Mouse (Mus musculus) heart, embryonic 15.5 days (tissue): Measurements from ENCODE around the gene Cacna1d. TPM values are rescaled to one million over a fixed set of nuclear protein-coding genes. Genes with fewer than 3 reads are reported as not detected.

Experiments used
- ATAC-seq: fragments of 200-750 bp; cut with Nextera tagmentation; replicated peaks from 2 replicates; pipeline ENCODE4 v1.8.0; 2017; ENCODE audit warnings: low read depth, moderate TSS enrichment; ENCODE audit not compliant: insufficient number of reproducible peaks, insufficient read depth, low FRiP score
- H3K27ac ChIP-seq: fragments of 300-500 bp; sonication (generic); 2 replicates; pipeline ENCODE4 v1.5.1; 2015; ENCODE audit warnings: mild to moderate bottlenecking, inconsistent platforms
- H3K27me3 ChIP-seq: fragments of 300-500 bp; sonication (generic); 2 replicates; pipeline ENCODE4 v1.6.1; 2015; ENCODE audit warnings: inconsistent platforms
- H3K36me3 ChIP-seq: fragments of 300-500 bp; sonication (generic); 2 replicates; pipeline ENCODE4 v1.6.1; 2015; ENCODE audit warnings: mild to moderate bottlenecking, inconsistent platforms
- H3K4me1 ChIP-seq: fragments of 300-500 bp; sonication (generic); replicated peaks from 2 replicates; pipeline ENCODE4 v1.6.1; 2015; ENCODE audit warnings: inconsistent platforms
- H3K4me2 ChIP-seq: fragments of 300-500 bp; sonication (generic); 2 replicates; pipeline ENCODE4 v1.6.1; 2015; ENCODE audit warnings: inconsistent platforms, mild to moderate bottlenecking, moderate library complexity
- H3K4me3 ChIP-seq: fragments of 300-500 bp; sonication (generic); 2 replicates; pipeline ENCODE4 v1.5.1; 2015; ENCODE audit warnings: mild to moderate bottlenecking, inconsistent platforms
- H3K9ac ChIP-seq: fragments of 300-500 bp; sonication (generic); 2 replicates; pipeline ENCODE4 v1.6.1; 2015; ENCODE audit warnings: mild to moderate bottlenecking, inconsistent platforms
- H3K9me3 ChIP-seq: fragments of 300-500 bp; sonication (generic); replicated peaks from 2 replicates; pipeline ENCODE4 v1.6.1; 2016; ENCODE audit warnings: inconsistent platforms
- WGBS: fragments of 180-500 bp; shearing (Covaris S2); methylation state at CpG from one replicate; pipeline ENCODE4 v1.1.7; 2015; ENCODE audit warnings: mixed read lengths; 5-methylcytosine and 5-hydroxymethylcytosine counted together
- polyA plus RNA-seq: library from polyadenylated mRNA; unstranded; fragments of >200 nt; fragmentation: Nextera tagmentation; extraction: Ambion mirVana; gene quantifications from 2 replicates; pipeline ENCODE4 v1.2.1, GENCODE M21; 2015

Gene Cacna1d
- polyA plus RNA-seq, 1 experiment from 2014 or later, result 7.2 TPM

DNA sequence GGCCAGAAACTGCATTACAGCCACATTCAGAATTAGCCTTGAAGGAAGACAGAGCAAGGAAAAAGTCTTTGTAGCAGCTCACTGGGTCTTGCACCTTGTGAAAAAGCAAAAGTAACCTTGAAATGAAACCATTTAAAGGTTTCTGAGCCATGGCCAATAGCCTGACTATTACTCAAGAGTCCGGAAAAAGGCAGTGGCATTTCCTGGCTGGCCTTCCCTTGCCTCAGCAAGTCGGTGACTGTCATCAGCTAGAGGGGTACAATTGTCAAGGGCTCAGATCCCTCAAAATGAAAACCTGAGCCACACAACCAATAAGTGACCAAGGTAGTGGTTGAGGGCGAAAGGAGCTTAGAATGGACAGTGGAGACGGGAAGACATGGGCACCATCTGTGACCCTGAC lies 66.6 kb downstream of the Cacna1d start:
- no peak for ATAC-seq
- H3K9me3 ChIP-seq, result no peaks in the 10 kb centered on the region
- H3K9ac ChIP-seq, result no peak overlapping the region
- WGBS, result 87% methylated on average over 4 of the region's 4 CpGs
- no peak overlapping the region for H3K4me2 ChIP-seq
- H3K4me3 ChIP-seq, result no peak overlapping the region
- H3K36me3 ChIP-seq, result no peaks in the 10 kb centered on the region
- H3K4me1 ChIP-seq, result peaks cover 11% of the 10 kb centered on the region
- no peaks in the 10 kb centered on the region for H3K27me3 ChIP-seq
- no peak overlapping the region for H3K27ac ChIP-seq

GRCm38 (mm10) chr14:30422376-30423140 lies 68.7 kb downstream of the Cacna1d start:
- 79% methylated on average over 7 of the region's 7 CpGs for WGBS
- no peak for ATAC-seq
- no peak overlapping the region for H3K27ac ChIP-seq

GRCm38 (mm10) chr14:30419458-30419857 lies 71.8 kb downstream of the Cacna1d start:
- no peak overlapping the region for H3K9ac ChIP-seq
- H3K9me3 ChIP-seq, result no peaks in the 10 kb centered on the region
- H3K36me3 ChIP-seq, result no peaks in the 10 kb centered on the region
- 0 out of 2 replicates have a peak, but pooled peaks cover 4% of the 10 kb centered on the region for H3K4me1 ChIP-seq
- H3K4me3 ChIP-seq, result no peak overlapping the region
- no peaks in the 10 kb centered on the region for H3K27me3 ChIP-seq
- 47% methylated on average over 7 of the region's 7 CpGs for WGBS
- H3K27ac ChIP-seq, result no peak overlapping the region
- H3K4me2 ChIP-seq, result no peak overlapping the region
- no peak for ATAC-seq

More at GRCm38 (mm10) chr14:30422376-30423140, 68.7 kb downstream of the Cacna1d start:
- Histone ChIP-seq H3K27me3 (no peaks in the 10 kb centered on the region), H3K9me3 (no peaks in the 10 kb centered on the region), H3K36me3 (no peaks in the 10 kb centered on the region), H3K4me3 (no peak overlapping the region), H3K9ac (no peak overlapping the region), H3K4me2 (no peak overlapping the region), H3K4me1 (peaks cover 11% of the 10 kb centered on the region)

- Histone ChIP-seq H3K9me3 (no peaks in the 10 kb centered on the region), H3K9ac (no peak overlapping the region), H3K4me3 (no peak overlapping the region), H3K27ac (no peak overlapping the region), H3K4me1 (0 out of 2 replicates have a peak, but pooled peaks cover 4% of the 10 kb centered on the region), H3K4me2 (no peak overlapping the region), H3K27me3 (no peaks in the 10 kb centered on the region), H3K36me3 (no peaks in the 10 kb centered on the region)
- no peak for ATAC-seq
- WGBS, result 66% methylated on average over 6 of the region's 6 CpGs
Measured at GRCm38 (mm10) chr14:30419046-30419445, 72.2 kb downstream of the Cacna1d start.

DNA sequence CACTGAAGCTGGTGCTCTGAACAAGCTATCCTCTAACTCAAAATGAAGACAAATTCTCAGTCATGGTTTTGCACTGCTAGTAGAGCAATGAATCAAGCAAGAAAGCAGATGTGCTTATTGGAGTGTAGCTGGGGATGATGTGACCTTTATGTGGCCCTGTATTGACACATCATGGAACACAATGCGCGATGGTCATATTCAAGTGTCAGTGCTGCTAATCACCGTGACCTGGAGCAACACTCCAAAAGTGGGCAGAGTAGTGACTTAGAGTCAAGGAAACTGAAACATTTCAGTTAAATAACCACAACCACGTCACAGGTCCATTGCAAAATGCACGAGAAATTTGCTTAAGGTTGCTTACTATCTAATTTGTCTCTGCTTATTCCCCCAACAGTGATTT lies 75.4 kb downstream of the Cacna1d start:
- Histone ChIP-seq H3K9ac (no peak overlapping the region), H3K36me3 (no peaks in the 10 kb centered on the region), H3K4me1 (0 out of 2 replicates have a peak, but pooled peaks cover 4% of the 10 kb centered on the region), H3K4me2 (no peak overlapping the region), H3K9me3 (no peaks in the 10 kb centered on the region), H3K27ac (no peak overlapping the region), H3K27me3 (no peaks in the 10 kb centered on the region), H3K4me3 (no peak overlapping the region)
- ATAC-seq, result no peak
- 87% methylated on average over 5 of the region's 5 CpGs for WGBS

- Histone ChIP-seq H3K27ac (no peak overlapping the region), H3K9me3 (no peaks in the 10 kb centered on the region), H3K36me3 (no peaks in the 10 kb centered on the region), H3K4me2 (no peak overlapping the region), H3K4me1 (peaks cover 9% of the 10 kb centered on the region; the same call in 1 of the 2 replicates), H3K9ac (no peak overlapping the region), H3K4me3 (no peak overlapping the region), H3K27me3 (no peaks in the 10 kb centered on the region)
- WGBS, result 64% methylated on average over 2 of the region's 2 CpGs
- no peak for ATAC-seq
Measured at GRCm38 (mm10) chr14:30414131-30414530, 77.1 kb downstream of the Cacna1d start.

- H3K9ac ChIP-seq, result no peak overlapping the region
- no peaks in the 10 kb centered on the region for H3K27me3 ChIP-seq
- H3K4me3 ChIP-seq, result no peak overlapping the region
- H3K36me3 ChIP-seq, result no peaks in the 10 kb centered on the region
- no peak overlapping the region for H3K4me2 ChIP-seq
- ATAC-seq, result 0 out of 2 replicates have a peak, but pooled peaks have one; percentile 22
- H3K9me3 ChIP-seq, result no peaks in the 10 kb centered on the region
- 34% methylated on average over 4 of the region's 4 CpGs for WGBS
- peak overlapping the region; percentile 40; the same call in 1 of the 2 replicates for H3K27ac ChIP-seq
- H3K4me1 ChIP-seq, result peaks cover 13% of the 10 kb centered on the region
Measured at GRCm38 (mm10) chr14:30409331-30409730, 81.9 kb downstream of the Cacna1d start.

GRCm38 (mm10) chr14:30405456-30406225 lies 85.6 kb downstream of the Cacna1d start:
- H3K4me3 ChIP-seq, result peak overlapping the region; percentile 25
- 26% methylated on average over 8 of the region's 8 CpGs for WGBS
- no peak for ATAC-seq

DNA sequence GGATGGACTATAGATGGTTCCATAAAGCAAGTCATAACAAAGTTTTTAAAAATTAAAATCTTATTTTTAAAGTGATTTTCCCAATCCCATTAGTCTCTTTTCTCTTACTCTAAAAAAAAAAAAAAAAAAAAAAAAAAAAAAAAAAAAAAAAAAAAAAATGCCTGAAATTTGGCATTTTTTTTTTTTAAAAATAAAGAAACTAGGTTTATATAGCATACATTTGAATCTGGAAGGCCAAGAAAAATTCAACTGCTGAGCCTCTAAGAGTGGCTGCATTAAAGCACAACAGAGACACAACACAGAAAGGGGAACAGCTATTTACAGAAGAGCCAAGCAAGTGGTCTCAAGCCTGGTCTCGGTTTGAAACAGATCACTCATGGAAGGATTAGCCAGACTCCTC lies 112.9 kb downstream of the Cacna1d start:
- Histone ChIP-seq H3K9ac (no peak overlapping the region), H3K36me3 (no peaks in the 10 kb centered on the region), H3K4me2 (no peak overlapping the region), H3K9me3 (no peaks in the 10 kb centered on the region), H3K27ac (no peak overlapping the region), H3K4me1 (no peaks in the 10 kb centered on the region), H3K27me3 (no peaks in the 10 kb centered on the region), H3K4me3 (no peak overlapping the region)
- ATAC-seq, result no peak
- 76% methylated on average over 1 of the region's 1 CpGs for WGBS

More at GRCm38 (mm10) chr14:30405456-30406225, 85.6 kb downstream of the Cacna1d start:
- H3K27ac ChIP-seq, result peak overlapping the region; percentile 73
- no peaks in the 10 kb centered on the region for H3K9me3 ChIP-seq
- no peaks in the 10 kb centered on the region for H3K27me3 ChIP-seq
- H3K4me1 ChIP-seq, result peaks cover 13% of the 10 kb centered on the region
- H3K9ac ChIP-seq, result no peak overlapping the region
- H3K36me3 ChIP-seq, result no peaks in the 10 kb centered on the region
- peak overlapping the region; percentile 49 for H3K4me2 ChIP-seq

- Histone ChIP-seq H3K27me3 (no peaks in the 10 kb centered on the region), H3K27ac (no peak overlapping the region), H3K36me3 (no peaks in the 10 kb centered on the region), H3K4me3 (no peak overlapping the region), H3K4me1 (no peaks in the 10 kb centered on the region), H3K9ac (no peak overlapping the region), H3K4me2 (no peak overlapping the region), H3K9me3 (no peaks in the 10 kb centered on the region)
- ATAC-seq, result no peak
- 18% methylated on average over 1 of the region's 1 CpGs for WGBS
Measured at GRCm38 (mm10) chr14:30372878-30373277, 118.4 kb downstream of the Cacna1d start.

DNA sequence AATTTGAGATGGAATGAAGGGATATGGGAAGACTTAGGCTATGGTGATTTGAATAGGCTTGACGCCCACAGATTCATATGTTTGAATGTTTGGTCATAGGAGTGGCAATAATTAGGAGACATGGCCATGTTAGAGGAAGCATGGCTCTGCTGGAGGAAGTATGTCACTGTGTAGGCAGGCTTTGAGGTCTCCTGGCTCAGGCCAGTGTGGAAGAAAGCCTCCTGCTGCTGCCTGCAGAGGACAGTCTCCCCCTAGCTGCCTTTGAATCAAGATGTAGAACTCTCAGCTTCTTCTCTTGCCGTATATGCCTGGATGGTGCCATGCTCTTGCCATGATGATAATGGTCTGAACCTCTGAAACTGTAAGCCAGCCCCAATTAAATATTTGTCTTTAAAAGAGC lies 120.2 kb downstream of the Cacna1d start:
- no peak overlapping the region for H3K9ac ChIP-seq
- H3K36me3 ChIP-seq, result no peaks in the 10 kb centered on the region
- H3K4me2 ChIP-seq, result no peak overlapping the region
- no peak for ATAC-seq
- 62% methylated on average over 2 of the region's 2 CpGs for WGBS
- H3K27me3 ChIP-seq, result no peaks in the 10 kb centered on the region
- no peaks in the 10 kb centered on the region for H3K4me1 ChIP-seq
- no peaks in the 10 kb centered on the region for H3K9me3 ChIP-seq
- H3K27ac ChIP-seq, result no peak overlapping the region
- H3K4me3 ChIP-seq, result no peak overlapping the region
